Mouse (Mus musculus) liver (tissue): ENCODE results near the gene Hectd1.
A peak's percentile ranks its signal among the peaks of the same experiment; 100 is the strongest.

Source experiments
- DNase-seq: peaks from one replicate; pipeline ENCODE4 v3.0.0-alpha.2; 2020; ENCODE audit warnings: mixed read lengths

Hectd1 gene

GRCm38 (mm10) chr12:51699623-51700393 is 129.5 kb downstream of the Hectd1 start:
- peak; percentile 84 for DNase-seq

DNA sequence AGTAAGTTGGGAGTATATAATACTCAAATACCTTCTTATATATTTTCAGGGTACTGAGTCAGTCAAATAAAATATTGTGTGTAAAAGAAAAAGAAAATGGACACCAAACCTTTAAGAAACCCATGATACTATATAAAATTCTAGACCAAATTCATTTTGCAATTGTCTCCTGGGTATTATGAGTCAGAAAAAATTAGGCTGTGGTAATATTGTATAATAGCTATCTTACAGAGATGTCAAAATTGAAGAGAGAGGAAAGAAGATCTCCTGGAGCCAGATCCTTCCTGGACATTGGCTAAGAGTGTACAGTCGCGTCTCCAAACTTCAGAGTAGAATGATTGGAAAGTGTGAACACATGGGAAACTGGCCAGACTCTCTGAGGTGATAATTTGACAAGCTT is 133.2 kb downstream of the Hectd1 start:
- DNase-seq: no peak

- DNase-seq: no peak
Measured at GRCm38 (mm10) chr12:51694966-51695365, 134.4 kb downstream of the Hectd1 start.

DNA sequence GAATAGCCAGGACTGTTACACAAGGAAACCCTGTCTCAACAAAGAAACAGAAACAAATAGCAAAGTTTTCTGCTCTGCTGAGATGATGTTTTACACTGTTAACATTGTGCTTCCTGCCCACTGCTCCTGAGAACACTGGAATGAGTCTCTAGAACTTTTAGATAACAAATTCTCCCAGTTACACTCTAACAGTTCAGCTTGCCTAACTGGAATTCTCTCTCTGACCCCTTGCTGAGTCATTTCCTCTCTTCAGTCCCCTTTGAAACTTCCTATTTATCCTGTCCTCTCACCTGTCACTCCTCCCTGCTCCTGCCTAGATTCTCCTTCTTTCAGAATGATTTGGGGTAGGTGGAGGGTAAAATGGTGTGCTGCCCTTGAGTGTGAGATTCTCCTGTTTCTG is 135.2 kb downstream of the Hectd1 start:
- DNase-seq: no peak
